Mouse (Mus musculus): Measurements from ENCODE around the gene Aatf. TPM values are rescaled to one million over a fixed set of nuclear protein-coding genes. Genes with fewer than 3 reads are reported as not detected.

The Aatf gene
- polyA plus RNA-seq, 1 experiment: 59.1 TPM

DNA sequence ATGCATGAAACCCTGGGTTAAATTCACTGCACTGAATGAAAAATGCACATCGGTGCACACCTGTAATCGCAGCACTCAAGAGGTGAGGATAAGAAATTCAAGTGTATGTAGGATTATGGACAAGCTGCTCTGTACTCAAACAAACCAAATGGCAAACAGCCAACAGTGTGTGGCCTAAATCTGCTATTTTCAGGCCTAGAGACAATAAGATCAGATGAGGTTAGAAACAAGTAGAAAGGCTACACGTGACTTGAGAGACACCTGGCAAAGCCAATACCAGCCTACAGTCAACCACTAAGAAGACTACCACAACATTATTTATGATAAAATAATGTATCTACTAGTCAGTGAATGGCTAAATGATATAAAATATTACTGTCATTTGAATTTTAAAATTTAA lies 72.9 kb downstream of the Aatf start:
- Histone ChIP-seq H3K4me3 (ENCODE audit: low read depth, low read length) (no peak overlapping the region), H3K36me3 (ENCODE audit: control insufficient read depth, insufficient read depth, low read length, poor library complexity, severe bottlenecking) (peaks cover 25% of the 10 kb centered on the region)
- TF ChIP-seq EP300 (IDR thresholded peaks at IDR 0.05; ENCODE audit: insufficient read depth, low read depth, low read length) (no peak), CTCF (IDR thresholded peaks at IDR 0.05; ENCODE audit: low read depth, low read length) (no peak), POLR2A (IDR thresholded peaks at IDR 0.05; ENCODE audit: insufficient read depth, low read length) (no peak)

DNA sequence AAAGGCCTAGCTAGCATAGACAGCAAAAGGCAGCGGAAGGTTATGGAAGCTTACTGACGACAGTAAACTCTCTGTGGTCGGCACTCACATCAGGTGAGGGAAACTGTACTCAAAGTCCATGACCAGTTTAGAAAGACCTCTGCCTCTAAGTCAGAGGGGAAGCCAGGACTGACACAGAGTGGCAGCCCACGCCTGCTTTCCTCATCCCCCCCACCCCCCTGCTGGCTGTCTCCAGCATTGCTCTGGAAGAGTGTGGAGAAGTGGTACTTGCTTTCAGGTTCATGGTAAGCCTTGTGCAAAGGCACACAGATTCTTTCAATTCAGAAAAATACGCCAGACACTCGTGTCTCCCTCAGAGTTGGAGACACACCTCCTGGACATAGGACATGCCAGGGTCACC lies 78.4 kb downstream of the Aatf start:
- Histone ChIP-seq H3K27ac (ENCODE audit: insufficient read depth, low read length) (no peak overlapping the region), H3K36me3 (ENCODE audit: control insufficient read depth, insufficient read depth, low read length, poor library complexity, severe bottlenecking) (peaks cover 13% of the 10 kb centered on the region; the same call in 1 of the 2 replicates), H3K4me1 (ENCODE audit: control insufficient read depth, insufficient read depth, low read length) (no peaks in the 10 kb centered on the region), H3K27me3 (ENCODE audit: control insufficient read depth, insufficient read depth, low read length, poor library complexity, severe bottlenecking) (no peaks in the 10 kb centered on the region), H3K9ac (ENCODE audit: low read depth, poor library complexity, severe bottlenecking) (no peak overlapping the region), H3K4me3 (ENCODE audit: low read depth, low read length) (no peak overlapping the region), H3K9me3 (replicated peaks; ENCODE audit: control insufficient read depth, insufficient read depth, low read length, poor library complexity, severe bottlenecking) (no peaks in the 10 kb centered on the region)
- no peak for TF ChIP-seq POLR2A (IDR thresholded peaks at IDR 0.05; ENCODE audit: insufficient read depth, low read length)
- no peak for TF ChIP-seq EP300 (IDR thresholded peaks at IDR 0.05; ENCODE audit: insufficient read depth, low read depth, low read length)
- no peak for TF ChIP-seq CTCF (IDR thresholded peaks at IDR 0.05; ENCODE audit: low read depth, low read length)

More for the DNA sequence above, 72.9 kb downstream of the Aatf start:
- Histone ChIP-seq H3K27me3 (ENCODE audit: control insufficient read depth, insufficient read depth, low read length, poor library complexity, severe bottlenecking) (no peaks in the 10 kb centered on the region), H3K9ac (ENCODE audit: low read depth, poor library complexity, severe bottlenecking) (no peak overlapping the region), H3K27ac (ENCODE audit: insufficient read depth, low read length) (no peak overlapping the region), H3K4me1 (ENCODE audit: control insufficient read depth, insufficient read depth, low read length) (no peaks in the 10 kb centered on the region), H3K9me3 (replicated peaks; ENCODE audit: control insufficient read depth, insufficient read depth, low read length, poor library complexity, severe bottlenecking) (no peaks in the 10 kb centered on the region)

- no peaks in the 10 kb centered on the region for H3K4me1 ChIP-seq (ENCODE audit: control insufficient read depth, insufficient read depth, low read length)
- H3K4me3 ChIP-seq (ENCODE audit: low read depth, low read length): no peak overlapping the region
- no peak overlapping the region for H3K9ac ChIP-seq (ENCODE audit: low read depth, poor library complexity, severe bottlenecking)
- TF ChIP-seq EP300 (IDR thresholded peaks at IDR 0.05; ENCODE audit: insufficient read depth, low read depth, low read length) (no peak), CTCF (IDR thresholded peaks at IDR 0.05; ENCODE audit: low read depth, low read length) (no peak), POLR2A (IDR thresholded peaks at IDR 0.05; ENCODE audit: insufficient read depth, low read length) (no peak)
- no peak overlapping the region for H3K27ac ChIP-seq (ENCODE audit: insufficient read depth, low read length)
- H3K27me3 ChIP-seq (ENCODE audit: control insufficient read depth, insufficient read depth, low read length, poor library complexity, severe bottlenecking): no peaks in the 10 kb centered on the region
- H3K9me3 ChIP-seq (replicated peaks; ENCODE audit: control insufficient read depth, insufficient read depth, low read length, poor library complexity, severe bottlenecking): no peaks in the 10 kb centered on the region
- peaks cover 10% of the 10 kb centered on the region; the same call in 1 of the 2 replicates for H3K36me3 ChIP-seq (ENCODE audit: control insufficient read depth, insufficient read depth, low read length, poor library complexity, severe bottlenecking)
Measured at GRCm38 (mm10) chr11:84430336-84430735, 83.0 kb downstream of the Aatf start.

DNA sequence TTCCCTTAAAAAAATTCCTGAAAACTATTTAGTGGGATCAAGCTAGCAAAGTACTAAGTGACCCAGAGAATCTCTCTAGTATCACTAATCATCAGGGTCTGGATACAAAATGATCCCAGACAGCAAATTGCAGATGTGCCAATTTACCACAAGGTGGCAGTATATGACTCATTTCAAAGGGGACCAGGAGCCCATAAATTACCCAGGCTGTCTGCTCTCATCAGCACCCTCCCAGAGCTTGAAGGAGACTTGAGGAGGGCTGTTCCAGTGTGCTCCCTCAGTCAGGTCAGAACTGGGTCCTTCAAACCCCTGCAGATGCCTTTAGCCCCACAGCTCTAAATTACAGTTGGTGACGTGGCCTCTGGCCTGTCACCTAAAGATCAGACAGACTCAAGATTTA lies 83.7 kb downstream of the Aatf start:
- H3K9ac ChIP-seq (ENCODE audit: low read depth, poor library complexity, severe bottlenecking): no peak overlapping the region
- H3K27me3 ChIP-seq (ENCODE audit: control insufficient read depth, insufficient read depth, low read length, poor library complexity, severe bottlenecking): no peaks in the 10 kb centered on the region
- TF ChIP-seq POLR2A (IDR thresholded peaks at IDR 0.05; ENCODE audit: insufficient read depth, low read length): no peak
- TF ChIP-seq CTCF (IDR thresholded peaks at IDR 0.05; ENCODE audit: low read depth, low read length): peak; percentile 42
- H3K27ac ChIP-seq (ENCODE audit: insufficient read depth, low read length): no peak overlapping the region
- no peaks in the 10 kb centered on the region for H3K9me3 ChIP-seq (replicated peaks; ENCODE audit: control insufficient read depth, insufficient read depth, low read length, poor library complexity, severe bottlenecking)
- peaks cover 10% of the 10 kb centered on the region; the same call in 1 of the 2 replicates for H3K36me3 ChIP-seq (ENCODE audit: control insufficient read depth, insufficient read depth, low read length, poor library complexity, severe bottlenecking)
- H3K4me3 ChIP-seq (ENCODE audit: low read depth, low read length): no peak overlapping the region
- H3K4me1 ChIP-seq (ENCODE audit: control insufficient read depth, insufficient read depth, low read length): no peaks in the 10 kb centered on the region

DNA sequence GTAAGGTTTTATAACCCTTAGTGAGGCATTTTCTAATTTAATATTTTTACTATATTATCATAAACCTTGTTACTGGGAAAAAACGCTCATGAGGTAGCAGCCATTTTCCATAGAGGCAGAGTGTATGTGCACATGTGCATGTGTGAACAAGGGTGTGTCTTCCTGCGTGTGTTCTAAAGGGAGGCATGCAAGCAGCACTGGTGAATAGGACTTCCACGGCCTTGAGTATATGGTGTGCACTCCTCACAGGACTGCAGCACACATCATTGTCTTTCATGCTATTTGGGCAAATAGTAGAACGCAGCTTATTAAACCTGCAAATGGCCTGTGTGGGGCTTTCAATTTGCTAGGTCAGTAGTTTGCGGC lies 86.7 kb downstream of the Aatf start:
- Histone ChIP-seq H3K4me3 (ENCODE audit: low read depth, low read length) (no peak overlapping the region), H3K27me3 (ENCODE audit: control insufficient read depth, insufficient read depth, low read length, poor library complexity, severe bottlenecking) (no peaks in the 10 kb centered on the region), H3K36me3 (ENCODE audit: control insufficient read depth, insufficient read depth, low read length, poor library complexity, severe bottlenecking) (no peaks in the 10 kb centered on the region), H3K4me1 (ENCODE audit: control insufficient read depth, insufficient read depth, low read length) (no peaks in the 10 kb centered on the region), H3K27ac (ENCODE audit: insufficient read depth, low read length) (no peak overlapping the region), H3K9ac (ENCODE audit: low read depth, poor library complexity, severe bottlenecking) (no peak overlapping the region), H3K9me3 (replicated peaks; ENCODE audit: control insufficient read depth, insufficient read depth, low read length, poor library complexity, severe bottlenecking) (no peaks in the 10 kb centered on the region)
- no peak for TF ChIP-seq POLR2A (IDR thresholded peaks at IDR 0.05; ENCODE audit: insufficient read depth, low read length)
- no peak for TF ChIP-seq EP300 (IDR thresholded peaks at IDR 0.05; ENCODE audit: insufficient read depth, low read depth, low read length)
- TF ChIP-seq CTCF (IDR thresholded peaks at IDR 0.05; ENCODE audit: low read depth, low read length): no peak

DNA sequence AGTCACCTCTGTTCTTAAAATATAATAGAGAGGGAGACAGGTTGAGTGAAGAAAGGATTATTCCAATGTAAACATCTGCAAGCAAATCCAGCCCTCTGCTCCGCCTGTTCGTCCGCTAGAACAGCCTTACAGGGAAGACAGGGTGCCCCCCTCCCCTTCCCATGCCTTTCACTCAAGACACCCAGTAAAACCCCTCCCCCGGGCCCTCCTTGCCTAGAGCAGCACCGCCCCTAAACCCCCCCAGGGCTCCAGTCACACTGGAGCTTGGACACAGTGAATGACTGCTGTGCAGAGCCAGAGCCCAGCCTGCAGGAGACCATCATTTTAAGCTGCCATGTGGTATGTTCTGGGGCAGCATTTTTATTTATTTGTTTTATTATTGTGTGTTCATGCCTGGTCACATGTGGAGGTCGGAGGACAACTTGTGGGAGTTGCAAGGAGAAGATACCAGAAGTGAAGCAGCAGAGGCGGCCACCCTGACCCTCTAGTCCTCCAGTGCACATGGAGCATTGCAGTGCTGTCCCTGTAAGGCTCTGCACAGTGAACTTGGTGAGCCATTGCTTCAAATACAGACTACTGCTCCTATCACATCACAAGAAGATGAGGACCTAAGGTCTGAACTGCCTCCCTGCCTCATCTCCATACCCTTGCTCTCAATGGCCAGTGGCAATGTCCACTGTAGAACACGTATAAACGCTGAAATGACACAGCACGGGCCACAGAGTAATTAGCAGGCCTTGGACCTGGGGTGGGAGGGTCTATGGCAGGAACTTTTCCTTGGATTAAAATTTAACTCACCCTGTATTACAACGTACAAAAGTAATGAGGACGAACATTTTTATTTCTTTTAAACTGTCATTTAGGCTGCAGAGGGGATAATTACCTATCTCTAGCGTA lies 87.3 kb downstream of the Aatf start:
- Histone ChIP-seq H3K27ac (ENCODE audit: insufficient read depth, low read length) (no peak overlapping the region), H3K4me3 (ENCODE audit: low read depth, low read length) (no peak overlapping the region), H3K9me3 (replicated peaks; ENCODE audit: control insufficient read depth, insufficient read depth, low read length, poor library complexity, severe bottlenecking) (no peaks in the 10 kb centered on the region), H3K27me3 (ENCODE audit: control insufficient read depth, insufficient read depth, low read length, poor library complexity, severe bottlenecking) (no peaks in the 10 kb centered on the region), H3K9ac (ENCODE audit: low read depth, poor library complexity, severe bottlenecking) (no peak overlapping the region), H3K4me1 (ENCODE audit: control insufficient read depth, insufficient read depth, low read length) (no peaks in the 10 kb centered on the region), H3K36me3 (ENCODE audit: control insufficient read depth, insufficient read depth, low read length, poor library complexity, severe bottlenecking) (no peaks in the 10 kb centered on the region)
- TF ChIP-seq POLR2A (IDR thresholded peaks at IDR 0.05; ENCODE audit: insufficient read depth, low read length) (no peak), CTCF (IDR thresholded peaks at IDR 0.05; ENCODE audit: low read depth, low read length) (no peak), EP300 (IDR thresholded peaks at IDR 0.05; ENCODE audit: insufficient read depth, low read depth, low read length) (no peak)

All from ES-Bruce4 (cell line).